Mouse (Mus musculus): ENCODE results near the gene Prkcq.

- TF ChIP-seq POLR2A (IDR thresholded peaks at IDR 0.05; ENCODE audit: insufficient read depth, low read depth, low read length) = no peak
- TF ChIP-seq CTCF (IDR thresholded peaks at IDR 0.05; ENCODE audit: insufficient read depth, low read depth, low read length) = no peak
These were observed 20.9 kb upstream of the Prkcq start for GRCm38 (mm10) chr2:11150975-11151374.

Data from olfactory bulb, adult 2 months (tissue).